Mouse (Mus musculus) liver, embryonic 14.5 days (tissue): ENCODE data around the gene Rell1.

ENCODE experiments used
- CTCF ChIP-seq: IDR thresholded peaks from 2 replicates; pipeline ENCODE4 v1.5.1; 2016; ENCODE audit warnings: antibody characterized with exemption, low read depth, control low read depth
- EP300 ChIP-seq: IDR thresholded peaks from 2 replicates; pipeline ENCODE4 v1.6.1; 2016; ENCODE audit warnings: antibody characterized with exemption, low read depth

DNA sequence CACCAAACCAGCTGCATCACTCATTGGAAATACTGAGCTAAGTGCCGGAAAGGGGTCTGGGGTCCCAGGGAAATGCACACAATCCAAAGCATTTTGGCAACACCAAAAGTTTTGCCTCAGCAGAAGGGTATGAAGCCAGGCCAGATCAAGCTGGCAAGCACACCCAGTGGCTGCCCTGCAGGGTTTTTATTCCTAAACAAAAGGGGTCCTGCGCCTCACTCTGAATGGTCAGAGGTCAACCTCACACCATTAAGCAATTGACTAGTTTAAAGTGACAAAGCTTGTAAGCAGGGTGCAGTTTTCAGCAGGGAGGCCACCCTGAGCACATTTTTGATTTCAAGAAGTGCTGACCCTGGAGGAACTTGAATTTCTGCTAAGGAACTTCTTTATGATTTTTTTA is 2.3 kb upstream of the Rell1 start:
- TF ChIP-seq CTCF (no peak), EP300 (no peak)
